Mouse (Mus musculus) CH12.LX (cell line): ENCODE results near the gene Pih1d2. TPM values are rescaled to one million over a fixed set of nuclear protein-coding genes. Genes with fewer than 3 reads are reported as not detected.

Source experiments
- DNase-seq: peaks from one replicate; pipeline ENCODE4 v3.0.0-alpha.2; 2013; ENCODE audit errors: extremely low read depth
- H3K27ac ChIP-seq: 2 replicates; pipeline ENCODE4 v1.5.1; 2012; ENCODE audit warnings: low read depth, mild to moderate bottlenecking, control low read depth, moderate library complexity; ENCODE audit not compliant: insufficient read depth
- H3K27me3 ChIP-seq: replicated peaks from 2 replicates; pipeline ENCODE3; 2012; ENCODE audit warnings: inconsistent platforms
- H3K36me3 ChIP-seq, 2 experiments: replicated peaks in 1 of 2; 2 replicates each; pipeline versions ENCODE3 to v1.6.1; 2012; ENCODE audit warnings: inconsistent platforms in 1 of 2, low read length in 1 of 2, mild to moderate bottlenecking in 1 of 2, mixed read lengths in 1 of 2, moderate library complexity in 1 of 2; ENCODE audit not compliant: control insufficient read depth in 1 of 2, insufficient read depth in 1 of 2
- H3K4me1 ChIP-seq, 2 experiments: 2 replicates each; pipeline ENCODE4 v1.6.1; 2012; ENCODE audit warnings: inconsistent platforms in 1 of 2, moderate library complexity in 1 of 2; ENCODE audit not compliant: insufficient read depth in 2 of 2, control insufficient read depth in 1 of 2
- H3K4me2 ChIP-seq: 2 replicates; pipeline ENCODE4 v1.6.1; 2012; ENCODE audit warnings: low read depth, mild to moderate bottlenecking, control low read depth; ENCODE audit not compliant: poor library complexity, insufficient read depth, severe bottlenecking
- H3K4me3 ChIP-seq, 3 experiments: fragments of 150-350 bp in 1 of 3; sonication (generic) in 1 of 3; replicated peaks in 1 of 3; 2 replicates each; pipeline versions ENCODE3 to v1.5.1; 2011 to 2012; ENCODE audit warnings: low read depth in 2 of 3, low read length in 2 of 3, mild to moderate bottlenecking in 2 of 3, moderate library complexity in 2 of 3, control low read depth in 1 of 3, improper control_type of control experiment in 1 of 3, inconsistent platforms in 1 of 3, mixed read lengths in 1 of 3; ENCODE audit not compliant: poor library complexity in 1 of 3
- H3K79me2 ChIP-seq: replicated peaks from 2 replicates; pipeline ENCODE4 v1.6.1; 2012; ENCODE audit warnings: mild to moderate bottlenecking, moderate library complexity; ENCODE audit not compliant: control insufficient read depth, poor library complexity, insufficient read depth, severe bottlenecking; ENCODE audit errors: extremely low read depth
- H3K9ac ChIP-seq: 2 replicates; pipeline ENCODE4 v1.6.1; 2012; ENCODE audit warnings: low read depth, mild to moderate bottlenecking, control low read depth, moderate library complexity; ENCODE audit not compliant: insufficient read depth
- H3K9me3 ChIP-seq: replicated peaks from 2 replicates; pipeline ENCODE3; 2012; ENCODE audit warnings: low read length, inconsistent platforms, mixed read lengths
- BHLHE40 ChIP-seq: IDR thresholded peaks from 2 replicates; pipeline ENCODE4 v1.6.1; 2011; ENCODE audit warnings: mild to moderate bottlenecking, low read depth, low read length, improper control_type of control experiment
- CHD2 ChIP-seq: IDR thresholded peaks from 2 replicates; pipeline ENCODE4 v1.6.1; 2011; ENCODE audit warnings: low read length, improper control_type of control experiment
- CTCF ChIP-seq, 2 experiments: IDR thresholded peaks in 1 of 2; conservative IDR thresholded peaks in 1 of 2; 2 replicates each; pipeline ENCODE4 v1.5.1; 2011 to 2012; ENCODE audit warnings: low read depth in 2 of 2, low read length in 2 of 2, improper control_type of control experiment in 1 of 2, inconsistent platforms in 1 of 2, mild to moderate bottlenecking in 1 of 2, moderate library complexity in 1 of 2
- EP300 ChIP-seq: IDR thresholded peaks from 2 replicates; pipeline ENCODE4 v1.6.1; 2011; ENCODE audit warnings: low read length, improper control_type of control experiment
- HCFC1 ChIP-seq: IDR thresholded peaks from 2 replicates; pipeline ENCODE4 v1.6.1; 2012; ENCODE audit warnings: low read depth, mild to moderate bottlenecking, inconsistent platforms, low read length, improper control_type of control experiment
- JUN ChIP-seq: IDR thresholded peaks from 2 replicates; pipeline ENCODE4 v1.6.1; 2011; ENCODE audit warnings: low read depth, mild to moderate bottlenecking, low read length, improper control_type of control experiment, moderate library complexity; ENCODE audit not compliant: insufficient read depth
- MAX ChIP-seq: IDR thresholded peaks from 2 replicates; pipeline ENCODE4 v1.6.1; 2011; ENCODE audit warnings: low read length, improper control_type of control experiment
- MAZ ChIP-seq: IDR thresholded peaks from 2 replicates; pipeline ENCODE4 v1.6.1; 2012; ENCODE audit warnings: low read depth, mild to moderate bottlenecking, inconsistent platforms, low read length, improper control_type of control experiment, moderate library complexity
- MEF2A ChIP-seq: IDR thresholded peaks from 2 replicates; pipeline ENCODE4 v1.6.1; 2014; ENCODE audit warnings: low read depth, mild to moderate bottlenecking, inconsistent platforms, low read length, improper control_type of control experiment, borderline replicate concordance
- MXI1 ChIP-seq: IDR thresholded peaks from 2 replicates; pipeline ENCODE4 v1.6.1; 2011; ENCODE audit warnings: mild to moderate bottlenecking, low read depth, low read length, improper control_type of control experiment
- MYC ChIP-seq: IDR thresholded peaks from 2 replicates; pipeline ENCODE4 v1.6.1; 2011; ENCODE audit warnings: low read depth, mild to moderate bottlenecking, improper control_type of control experiment, low read length
- NRF1 ChIP-seq: IDR thresholded peaks from 2 replicates; pipeline ENCODE4 v1.6.1; 2014; ENCODE audit warnings: low read depth, mild to moderate bottlenecking, inconsistent platforms, low read length, improper control_type of control experiment, moderate library complexity
- PAX5 ChIP-seq: IDR thresholded peaks from 2 replicates; pipeline ENCODE4 v1.6.1; 2012; ENCODE audit warnings: low read length, inconsistent platforms, mixed read lengths
- POLR2A ChIP-seq: IDR thresholded peaks from 2 replicates; pipeline ENCODE4 v1.6.1; 2011; ENCODE audit warnings: low read depth, mild to moderate bottlenecking, improper control_type of control experiment, low read length
- RCOR1 ChIP-seq: conservative IDR thresholded peaks from 2 replicates; pipeline ENCODE4 v1.6.1; 2012; ENCODE audit warnings: low read depth, mild to moderate bottlenecking, inconsistent platforms, low read length, improper control_type of control experiment
- SMC3 ChIP-seq: IDR thresholded peaks from 2 replicates; pipeline ENCODE4 v1.6.1; 2011; ENCODE audit warnings: low read depth, low read length, improper control_type of control experiment
- USF1 ChIP-seq: IDR thresholded peaks from 2 replicates; pipeline ENCODE4 v1.6.1; 2014; ENCODE audit warnings: low read depth, mild to moderate bottlenecking, inconsistent platforms, low read length, improper control_type of control experiment
- USF2 ChIP-seq: conservative IDR thresholded peaks from 2 replicates; pipeline ENCODE4 v1.6.1; 2011; ENCODE audit warnings: low read depth, low read length, improper control_type of control experiment
- ZC3H11A ChIP-seq: IDR thresholded peaks from 2 replicates; pipeline ENCODE4 v1.6.1; 2012; ENCODE audit warnings: low read depth, mild to moderate bottlenecking, inconsistent platforms, low read length, improper control_type of control experiment
- ZNF384 ChIP-seq: IDR thresholded peaks from 2 replicates; pipeline ENCODE4 v1.6.1; 2012; ENCODE audit warnings: low read depth, low read length, improper control_type of control experiment, inconsistent platforms
- dilution Hi-C: fragments of 300-500 bp; cut with MboI; formaldehyde crosslinking; loops from 2 replicates; pipeline ENCODE4 v1.14.3; 2020; ENCODE audit warnings: low sequenced_read_pairs; ENCODE audit not compliant: extremely low pct_unique_long_range_greater_than_20kb, extremely low pct_ligation_motif_present
- in situ Hi-C: fragments of 300-500 bp; cut with MboI; formaldehyde crosslinking; loops from 3 replicates; pipeline ENCODE4 v1.14.3; 2019; ENCODE audit warnings: low sequenced_read_pairs, low pct_ligation_motif_present, low pct_unique_long_range_greater_than_20kb, mixed read lengths
- polyA plus RNA-seq: library from polyadenylated mRNA; unstranded; fragments of >175 nt; gene quantifications from 2 replicates; pipeline ENCODE4 v1.2.1, GENCODE M21; 2012; ENCODE audit warnings: low read depth; ENCODE audit not compliant: insufficient read length
- total RNA-seq, 2 experiments: library from RNA; depleted of rRNA; stranded (reverse); fragments of 300-350 nt in 1 of 2; fragments of >200 nt in 1 of 2; gene quantifications; 2 replicates each; pipeline ENCODE4 v1.2.3; 2012 to 2014

The Pih1d2 gene
- total and polyA plus RNA-seq, 3 experiments = 1.8 to 5.5 (median 2.8) TPM

DNA sequence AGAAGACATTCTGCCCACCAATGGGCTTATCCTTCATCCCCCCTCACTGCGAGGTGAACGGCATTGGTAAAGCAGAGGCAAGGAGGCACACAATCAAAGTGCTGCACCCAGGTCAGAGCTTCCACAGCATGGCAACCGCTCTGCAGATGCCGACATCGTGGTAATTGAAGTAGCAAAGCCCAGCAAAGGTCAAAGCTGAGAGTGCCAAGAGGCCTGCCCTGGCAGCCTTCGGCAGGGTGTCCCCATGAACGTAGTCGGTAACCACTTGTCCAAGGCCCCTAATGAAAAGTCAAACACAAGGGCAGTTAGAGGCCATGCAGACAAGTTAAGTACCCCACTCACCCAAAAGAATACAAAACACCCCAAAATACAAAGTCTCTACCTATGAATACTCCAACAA, 20.1 kb upstream of the Pih1d2 start:
- Histone ChIP-seq H3K9me3 (no peaks in the 10 kb centered on the region), H3K9ac (no peak overlapping the region), H3K36me3 (peaks cover 41 to 68% of the 10 kb centered on the region in 2 experiments), H3K27ac (no peak overlapping the region), H3K4me1 (peaks cover 2 to 16% of the 10 kb centered on the region in 2 experiments; a peak in 2 of 4 replicates), H3K4me2 (no peak overlapping the region), H3K79me2 (peaks cover 18% of the 10 kb centered on the region)
- TF ChIP-seq RCOR1 = no peak
- TF ChIP-seq HCFC1 = no peak
- no peak for TF ChIP-seq POLR2A
- no peak for TF ChIP-seq PAX5
- no peak for TF ChIP-seq BHLHE40
- TF ChIP-seq MEF2A = no peak
- TF ChIP-seq, all 38 proteins: peak for 0
- no peak for DNase-seq
- in situ Hi-C loops (no loop called here), dilution Hi-C loops (no loop called here)
- Histone ChIP-seq H3K27me3 (no peaks in the 10 kb centered on the region), H3K4me3 (no peak overlapping the region)

GRCm38 (mm10) chr9:50601536-50601935, 15.6 kb upstream of the Pih1d2 start:
- Histone ChIP-seq H3K79me2 (peaks cover 45% of the 10 kb centered on the region), H3K36me3 (peaks cover 32 to 58% of the 10 kb centered on the region in 2 experiments), H3K9ac (peak overlapping the region; percentile 21; the same call in 1 of the 2 replicates), H3K4me1 (peaks cover 5 to 34% of the 10 kb centered on the region in 2 experiments; a peak in 3 of 4 replicates), H3K27ac (no peak overlapping the region), H3K27me3 (no peaks in the 10 kb centered on the region), H3K9me3 (no peaks in the 10 kb centered on the region), H3K4me2 (peak overlapping the region; percentile 52), H3K4me3 (peak overlapping the region in 2 of 3 experiments; percentile 1 to 80)
- in situ Hi-C loops (loop anchor here (10.0 kb wide), 1 partner anchor 147 kb away; no protein-coding TSS in a partner anchor), dilution Hi-C loops (no loop called here)
- TF ChIP-seq NRF1 = no peak
- no peak for TF ChIP-seq MYC
- TF ChIP-seq JUN = no peak
- no peak for TF ChIP-seq EP300
- TF ChIP-seq USF2 = no peak
- no peak for TF ChIP-seq CHD2
- no peak for TF ChIP-seq ZNF384
- TF ChIP-seq MEF2A = no peak
- no peak for TF ChIP-seq USF1
- TF ChIP-seq MAX = no peak
- no peak for TF ChIP-seq HCFC1
- no peak for TF ChIP-seq PAX5
- TF ChIP-seq MXI1 = no peak
- no peak for TF ChIP-seq CTCF (conservative IDR thresholded peaks at IDR 0.05 in 1 of 2, IDR thresholded peaks at IDR 0.05 in 1 of 2; ENCODE audit: low read depth in 2 of 2, low read length in 2 of 2)
- no peak for TF ChIP-seq MAZ
- TF ChIP-seq ZC3H11A = no peak
- TF ChIP-seq SMC3 = no peak
- no peak for DNase-seq
